Mouse (Mus musculus): ENCODE measurements around the gene Fam207a. TPM values are rescaled to one million over a fixed set of nuclear protein-coding genes. Genes with fewer than 3 reads are reported as not detected.
A peak's percentile ranks its signal among the peaks of the same experiment; 100 is the strongest.

Fam207a gene
- total and polyA plus RNA-seq, 3 experiments, result 8.2 to 10.4 (median 10.3) TPM

GRCm38 (mm10) chr10:77479972-77480371, 35.6 kb downstream of the Fam207a start:
- WGBS, result 76% methylated on average over 1 of the region's 1 CpGs
- DNase-seq, result no peak
- Histone ChIP-seq H3K27me3 (ENCODE audit: control insufficient read depth, insufficient read depth, low read length) (no peaks in the 10 kb centered on the region), H3K79me2 (replicated peaks; ENCODE audit: control insufficient read depth, insufficient read depth, low read length) (no peaks in the 10 kb centered on the region), H3K27ac (no peak overlapping the region), H3K4me3 (no peak overlapping the region), H3K9ac (ENCODE audit: low read depth, low read length) (no peak overlapping the region), H3K36me3 (ENCODE audit: control insufficient read depth, insufficient read depth, low read length) (peaks cover 4% of the 10 kb centered on the region; the same call in 1 of the 2 replicates), H3K4me1 (ENCODE audit: control insufficient read depth, insufficient read depth, low read length) (peaks cover 14% of the 10 kb centered on the region)
- intact Hi-C loops (cut with DNase I), result no loop called here
- TF ChIP-seq POLR2A (IDR thresholded peaks at IDR 0.05; ENCODE audit: insufficient read depth, low read depth, low read length) (no peak), EP300 (IDR thresholded peaks at IDR 0.05; ENCODE audit: insufficient read depth, low read depth, low read length) (no peak), CTCF (IDR thresholded peaks at IDR 0.05) (no peak)

GRCm38 (mm10) chr10:77476907-77477306, 38.7 kb downstream of the Fam207a start:
- no peaks in the 10 kb centered on the region for H3K79me2 ChIP-seq (replicated peaks; ENCODE audit: control insufficient read depth, insufficient read depth, low read length)
- peak overlapping the region; percentile 45; the same call in 1 of the 2 replicates for H3K27ac ChIP-seq
- DNase-seq, result no peak
- H3K27me3 ChIP-seq (ENCODE audit: control insufficient read depth, insufficient read depth, low read length), result no peaks in the 10 kb centered on the region
- TF ChIP-seq POLR2A (IDR thresholded peaks at IDR 0.05; ENCODE audit: insufficient read depth, low read depth, low read length) (no peak), EP300 (IDR thresholded peaks at IDR 0.05; ENCODE audit: insufficient read depth, low read depth, low read length) (no peak), CTCF (IDR thresholded peaks at IDR 0.05) (no peak)
- H3K9ac ChIP-seq (ENCODE audit: low read depth, low read length), result no peak overlapping the region
- 32% methylated on average over 3 of the region's 3 CpGs for WGBS
- H3K4me3 ChIP-seq, result no peak overlapping the region
- no peaks in the 10 kb centered on the region for H3K36me3 ChIP-seq (ENCODE audit: control insufficient read depth, insufficient read depth, low read length)
- peaks cover 2% of the 10 kb centered on the region for H3K4me1 ChIP-seq (ENCODE audit: control insufficient read depth, insufficient read depth, low read length)
- intact Hi-C loops (cut with DNase I), result no loop called here

GRCm38 (mm10) chr10:77472188-77472587, 43.4 kb downstream of the Fam207a start:
- 73% methylated on average over 5 of the region's 5 CpGs for WGBS
- Histone ChIP-seq H3K4me1 (ENCODE audit: control insufficient read depth, insufficient read depth, low read length) (peaks cover 23% of the 10 kb centered on the region), H3K27ac (no peak overlapping the region), H3K27me3 (ENCODE audit: control insufficient read depth, insufficient read depth, low read length) (no peaks in the 10 kb centered on the region), H3K9ac (ENCODE audit: low read depth, low read length) (no peak overlapping the region), H3K4me3 (no peak overlapping the region), H3K36me3 (ENCODE audit: control insufficient read depth, insufficient read depth, low read length) (no peaks in the 10 kb centered on the region), H3K79me2 (replicated peaks; ENCODE audit: control insufficient read depth, insufficient read depth, low read length) (no peaks in the 10 kb centered on the region)
- no peak for DNase-seq
- intact Hi-C loops (cut with DNase I), result loop anchor here (5.0 kb wide), 1 partner anchor 40 kb away; no protein-coding TSS in a partner anchor
- no peak for TF ChIP-seq EP300 (IDR thresholded peaks at IDR 0.05; ENCODE audit: insufficient read depth, low read depth, low read length)

- 32% methylated on average over 7 of the region's 7 CpGs for WGBS
- peak overlapping the region; percentile 23; the same call in 1 of the 2 replicates for H3K27ac ChIP-seq
Measured at GRCm38 (mm10) chr10:77471512-77471911, 44.1 kb downstream of the Fam207a start.

GRCm38 (mm10) chr10:77470763-77471162, 44.8 kb downstream of the Fam207a start:
- no peaks in the 10 kb centered on the region for H3K27me3 ChIP-seq (ENCODE audit: control insufficient read depth, insufficient read depth, low read length)
- WGBS, result 88% methylated on average over 3 of the region's 3 CpGs
- H3K4me3 ChIP-seq, result no peak overlapping the region
- no peaks in the 10 kb centered on the region for H3K36me3 ChIP-seq (ENCODE audit: control insufficient read depth, insufficient read depth, low read length)
- no peak overlapping the region for H3K27ac ChIP-seq
- TF ChIP-seq EP300 (IDR thresholded peaks at IDR 0.05; ENCODE audit: insufficient read depth, low read depth, low read length) (no peak), CTCF (IDR thresholded peaks at IDR 0.05) (no peak), POLR2A (IDR thresholded peaks at IDR 0.05; ENCODE audit: insufficient read depth, low read depth, low read length) (no peak)
- H3K79me2 ChIP-seq (replicated peaks; ENCODE audit: control insufficient read depth, insufficient read depth, low read length), result no peaks in the 10 kb centered on the region
- no peak for DNase-seq
- intact Hi-C loops (cut with DNase I), result loop anchor here (5.0 kb wide), 1 partner anchor 38 kb away; no protein-coding TSS in a partner anchor
- peaks cover 23% of the 10 kb centered on the region for H3K4me1 ChIP-seq (ENCODE audit: control insufficient read depth, insufficient read depth, low read length)
- H3K9ac ChIP-seq (ENCODE audit: low read depth, low read length), result no peak overlapping the region

More at GRCm38 (mm10) chr10:77471512-77471911, 44.1 kb downstream of the Fam207a start:
- Histone ChIP-seq H3K27me3 (ENCODE audit: control insufficient read depth, insufficient read depth, low read length) (no peaks in the 10 kb centered on the region), H3K79me2 (replicated peaks; ENCODE audit: control insufficient read depth, insufficient read depth, low read length) (no peaks in the 10 kb centered on the region), H3K36me3 (ENCODE audit: control insufficient read depth, insufficient read depth, low read length) (no peaks in the 10 kb centered on the region), H3K4me3 (no peak overlapping the region), H3K4me1 (ENCODE audit: control insufficient read depth, insufficient read depth, low read length) (peaks cover 23% of the 10 kb centered on the region), H3K9ac (ENCODE audit: low read depth, low read length) (no peak overlapping the region)
- intact Hi-C loops (cut with DNase I), result loop anchor here (5.0 kb wide), 1 partner anchor 39 kb away; no protein-coding TSS in a partner anchor
- no peak for DNase-seq
- TF ChIP-seq EP300 (IDR thresholded peaks at IDR 0.05; ENCODE audit: insufficient read depth, low read depth, low read length) (no peak), POLR2A (IDR thresholded peaks at IDR 0.05; ENCODE audit: insufficient read depth, low read depth, low read length) (no peak)

GRCm38 (mm10) chr10:77468675-77469074, 46.9 kb downstream of the Fam207a start:
- intact Hi-C loops (cut with DNase I), result no loop called here
- TF ChIP-seq EP300 (IDR thresholded peaks at IDR 0.05; ENCODE audit: insufficient read depth, low read depth, low read length) (0 out of 2 replicates have a peak, but pooled peaks have one; percentile 32), CTCF (IDR thresholded peaks at IDR 0.05) (no peak), POLR2A (IDR thresholded peaks at IDR 0.05; ENCODE audit: insufficient read depth, low read depth, low read length) (no peak)
- H3K4me1 ChIP-seq (ENCODE audit: control insufficient read depth, insufficient read depth, low read length), result peaks cover 29% of the 10 kb centered on the region
- DNase-seq, result no peak
- H3K27ac ChIP-seq, result peak overlapping the region; percentile 60
- 59% methylated on average over 4 of the region's 4 CpGs for WGBS
- no peaks in the 10 kb centered on the region for H3K79me2 ChIP-seq (replicated peaks; ENCODE audit: control insufficient read depth, insufficient read depth, low read length)
- H3K27me3 ChIP-seq (ENCODE audit: control insufficient read depth, insufficient read depth, low read length), result no peaks in the 10 kb centered on the region
- no peaks in the 10 kb centered on the region for H3K36me3 ChIP-seq (ENCODE audit: control insufficient read depth, insufficient read depth, low read length)
- no peak overlapping the region for H3K9ac ChIP-seq (ENCODE audit: low read depth, low read length)
- H3K4me3 ChIP-seq, result no peak overlapping the region

Data from heart, adult 2 months (tissue).